Mouse (Mus musculus) midbrain, embryonic 16.5 days (tissue): ENCODE data around the gene Mrpl47. TPM values are rescaled to one million over a fixed set of nuclear protein-coding genes. Genes with fewer than 3 reads are reported as not detected.
A peak's percentile ranks its signal among the peaks of the same experiment; 100 is the strongest.
"Not testable (repeated sequence)": the region's sequence is repeated elsewhere in the genome, so short reads cannot be mapped to it uniquely, and the experiment has no call there.

Experiments used
- ATAC-seq: fragments of 200-750 bp; cut with Nextera tagmentation; 2 replicates; pipeline ENCODE4 v1.8.0; 2017; ENCODE audit warnings: moderate TSS enrichment
- H3K27ac ChIP-seq: fragments of 300-500 bp; sonication (generic); 2 replicates; pipeline ENCODE4 v1.5.1; 2014; ENCODE audit warnings: mild to moderate bottlenecking, low read length, mixed read lengths
- H3K27me3 ChIP-seq: fragments of 300-500 bp; sonication (generic); 2 replicates; pipeline ENCODE4 v1.6.1; 2014; ENCODE audit warnings: low read depth, low read length, mixed read lengths; ENCODE audit not compliant: control insufficient read depth, insufficient read depth
- H3K36me3 ChIP-seq: fragments of 300-500 bp; sonication (generic); 2 replicates; pipeline ENCODE4 v1.6.1; 2014; ENCODE audit warnings: mild to moderate bottlenecking, low read length, moderate library complexity, mixed read lengths; ENCODE audit not compliant: control insufficient read depth, insufficient read depth
- H3K4me1 ChIP-seq: fragments of 300-500 bp; sonication (generic); 2 replicates; pipeline ENCODE4 v1.6.1; 2014; ENCODE audit warnings: mild to moderate bottlenecking, low read length, mixed read lengths; ENCODE audit not compliant: control insufficient read depth, insufficient read depth
- H3K4me2 ChIP-seq: fragments of 300-500 bp; sonication (generic); 2 replicates; pipeline ENCODE4 v1.6.1; 2014; ENCODE audit warnings: mild to moderate bottlenecking, low read length, mixed read lengths
- H3K4me3 ChIP-seq: fragments of 300-500 bp; sonication (generic); 2 replicates; pipeline ENCODE4 v1.5.1; 2014; ENCODE audit warnings: low read depth, mild to moderate bottlenecking, low read length, moderate library complexity, mixed read lengths
- H3K9ac ChIP-seq: fragments of 300-500 bp; sonication (generic); 2 replicates; pipeline ENCODE4 v1.6.1; 2014; ENCODE audit warnings: low read depth, low read length, mixed read lengths
- H3K9me3 ChIP-seq: fragments of 300-500 bp; sonication (generic); replicated peaks from 2 replicates; pipeline ENCODE4 v1.6.1; 2014; ENCODE audit warnings: mild to moderate bottlenecking, low read length, mixed read lengths; ENCODE audit not compliant: control insufficient read depth, poor library complexity, severe bottlenecking
- WGBS: fragments of 180-500 bp; shearing (Covaris S2); extraction: QIAGEN DNeasy Blood & Tissue Kit; methylation state at CpG from one replicate; pipeline ENCODE4 v1.1.7; 2014; 5-methylcytosine and 5-hydroxymethylcytosine counted together
- polyA plus RNA-seq: library from polyadenylated mRNA; unstranded; fragments of >200 nt; fragmentation: Nextera tagmentation; extraction: Ambion mirVana; gene quantifications from 2 replicates; pipeline ENCODE4 v1.2.1, GENCODE M21; 2015

The Mrpl47 gene
- polyA plus RNA-seq: 23.7 and 26.9 TPM in 2 replicates

DNA sequence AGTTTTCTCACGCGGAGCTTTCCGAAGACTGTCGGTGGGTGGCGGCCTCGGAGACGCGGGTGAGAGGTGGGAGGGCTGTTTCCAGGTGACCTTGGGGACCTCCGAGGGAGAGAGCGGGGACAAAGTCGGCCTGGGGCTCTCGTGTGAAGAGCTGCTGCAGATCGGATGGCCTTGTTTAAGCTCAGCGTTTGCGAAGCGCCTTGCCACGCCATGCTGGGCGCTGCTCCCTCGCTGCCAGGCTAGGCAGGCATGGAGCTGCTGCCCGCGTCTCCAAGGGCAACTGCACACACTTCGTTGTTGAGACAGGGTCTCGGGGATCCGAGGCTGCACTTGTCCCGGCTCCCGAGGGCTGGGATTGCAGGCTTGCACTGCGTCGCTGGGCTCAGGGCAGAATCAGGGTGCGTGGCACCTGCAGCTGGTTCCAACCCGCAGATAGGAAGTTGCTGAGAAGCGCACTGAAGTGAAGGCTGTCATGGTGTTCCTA is at the start of gene Mrpl47:
Gene Mrpl47 (minus strand): TSS at position 434 of the 484 bp plus-strand sequence.
- H3K36me3 ChIP-seq: peaks cover 14% of the 10 kb centered on the region; the same call in 1 of the 2 replicates
- ATAC-seq: peak; percentile 74
- H3K9ac ChIP-seq: peak within 1 kb of the TSS; percentile 87
- H3K27ac ChIP-seq: peak within 1 kb of the TSS; percentile 86
- peak within 1 kb of the TSS; percentile 88 for H3K4me2 ChIP-seq
- peaks cover 26% of the 10 kb centered on the region for H3K4me1 ChIP-seq
- H3K4me3 ChIP-seq: peak within 1 kb of the TSS; percentile 69
- no peaks in the 10 kb centered on the region for H3K27me3 ChIP-seq
- H3K9me3 ChIP-seq: no peaks in the 10 kb centered on the region
- under 1% methylated on average over 31 of the region's 31 CpGs for WGBS

DNA sequence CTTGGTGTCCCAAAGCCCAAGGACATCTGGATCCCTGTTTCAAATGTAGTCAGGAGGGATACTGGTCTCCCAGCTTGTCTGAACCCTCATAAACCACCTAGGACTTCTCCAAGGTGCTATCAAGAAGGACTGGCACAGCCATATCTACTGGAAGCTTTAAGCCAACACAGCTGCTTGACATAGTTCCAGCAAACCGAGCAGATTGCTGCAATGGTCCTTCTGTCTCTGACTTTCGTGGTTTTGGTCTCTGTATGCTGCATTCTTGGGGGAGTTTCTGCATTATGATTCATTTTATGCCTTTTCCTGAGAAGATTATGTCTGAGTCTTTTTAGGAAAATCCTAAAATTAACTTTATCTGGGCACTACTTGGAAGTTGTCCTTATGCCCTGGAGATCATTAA is 33.4 kb upstream of the Mrpl47 start:
- no peak for ATAC-seq
- H3K36me3 ChIP-seq: no peaks in the 10 kb centered on the region
- no peak overlapping the region for H3K4me2 ChIP-seq
- H3K27me3 ChIP-seq: no peaks in the 10 kb centered on the region
- H3K9ac ChIP-seq: no peak overlapping the region
- H3K4me1 ChIP-seq: no peaks in the 10 kb centered on the region
- WGBS: 79% methylated on average over 2 of the region's 2 CpGs
- no peaks in the 10 kb centered on the region for H3K9me3 ChIP-seq
- H3K4me3 ChIP-seq: no peak overlapping the region
- no peak overlapping the region for H3K27ac ChIP-seq

- no peak overlapping the region for H3K4me3 ChIP-seq
- 54% methylated on average over 7 of the region's 7 CpGs for WGBS
- H3K4me2 ChIP-seq: no peak overlapping the region
- H3K9ac ChIP-seq: no peak overlapping the region
- no peaks in the 10 kb centered on the region for H3K36me3 ChIP-seq
- H3K27ac ChIP-seq: no peak overlapping the region
- H3K27me3 ChIP-seq: no peaks in the 10 kb centered on the region
- ATAC-seq: no peak
- no peaks in the 10 kb centered on the region for H3K4me1 ChIP-seq
- no peaks in the 10 kb centered on the region for H3K9me3 ChIP-seq
Measured at GRCm38 (mm10) chr3:32763902-32764301, 26.5 kb upstream of the Mrpl47 start.

DNA sequence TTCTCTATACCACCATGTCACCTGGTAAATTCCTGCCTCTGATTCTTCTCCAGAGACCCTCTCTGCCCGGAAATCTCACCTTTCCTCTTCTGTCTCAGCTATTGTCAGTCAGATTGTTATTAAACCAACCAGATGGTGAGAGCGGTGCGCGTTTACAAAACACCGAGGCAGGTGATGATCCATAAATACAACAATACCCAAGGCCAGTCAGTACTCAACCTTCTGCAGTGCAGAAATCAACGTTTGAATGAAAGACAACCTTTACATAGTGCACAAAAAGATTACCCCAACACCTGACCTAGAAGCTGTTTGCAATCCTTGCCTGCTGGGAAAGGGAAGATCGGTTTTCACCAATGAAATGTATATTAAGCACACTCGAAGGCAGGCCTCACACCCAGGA is 25.6 kb upstream of the Mrpl47 start:
- no peaks in the 10 kb centered on the region for H3K4me1 ChIP-seq
- no peak overlapping the region for H3K27ac ChIP-seq
- WGBS: 64% methylated on average over 8 of the region's 8 CpGs
- no peak overlapping the region for H3K9ac ChIP-seq
- ATAC-seq: no peak
- H3K4me2 ChIP-seq: no peak overlapping the region
- no peaks in the 10 kb centered on the region for H3K36me3 ChIP-seq
- H3K9me3 ChIP-seq: no peaks in the 10 kb centered on the region
- H3K4me3 ChIP-seq: no peak overlapping the region
- no peaks in the 10 kb centered on the region for H3K27me3 ChIP-seq

- 68% methylated on average over 5 of the region's 5 CpGs for WGBS
Measured at GRCm38 (mm10) chr3:32759212-32759611, 21.8 kb upstream of the Mrpl47 start.

DNA sequence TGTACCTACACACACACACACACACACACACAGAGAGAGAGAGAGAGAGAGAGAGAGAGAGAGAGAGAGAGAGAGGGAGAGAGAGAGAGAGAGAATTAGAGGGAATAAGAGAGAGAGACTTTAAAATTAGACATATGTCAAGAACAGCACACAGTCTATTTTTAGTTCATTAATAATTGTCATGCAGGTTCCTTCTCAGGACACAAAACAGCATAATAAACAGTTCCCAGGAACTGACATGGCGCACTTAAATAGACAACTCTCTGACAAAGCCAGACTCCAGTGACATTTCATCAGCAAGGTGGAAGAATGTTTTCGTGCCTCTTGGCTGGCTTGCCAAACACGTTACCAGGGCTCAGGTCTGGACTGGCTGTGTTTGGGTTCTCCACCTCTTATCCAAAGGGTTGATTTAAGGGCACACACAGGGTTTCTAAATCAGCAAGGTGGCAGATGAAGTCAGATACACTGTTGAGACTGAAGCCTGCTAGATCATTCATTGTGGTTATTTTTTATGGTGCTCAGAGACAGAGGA is 17.0 kb upstream of the Mrpl47 start:
- Histone ChIP-seq H3K4me3 (no peak overlapping the region), H3K4me1 (no peaks in the 10 kb centered on the region), H3K36me3 (peaks cover 20% of the 10 kb centered on the region), H3K4me2 (no peak overlapping the region), H3K27me3 (no peaks in the 10 kb centered on the region), H3K9ac (no peak overlapping the region), H3K27ac (no peak overlapping the region), H3K9me3 (no peaks in the 10 kb centered on the region)
- no peak for ATAC-seq
- 95% methylated on average over 3 of the region's 3 CpGs for WGBS

More at GRCm38 (mm10) chr3:32759212-32759611, 21.8 kb upstream of the Mrpl47 start:
- Histone ChIP-seq H3K36me3 (0 out of 2 replicates have a peak, but pooled peaks cover 6% of the 10 kb centered on the region), H3K4me2 (no peak overlapping the region), H3K4me1 (no peaks in the 10 kb centered on the region), H3K27me3 (no peaks in the 10 kb centered on the region), H3K9me3 (no peaks in the 10 kb centered on the region), H3K4me3 (no peak overlapping the region), H3K27ac (no peak overlapping the region), H3K9ac (no peak overlapping the region)
- ATAC-seq: no peak

DNA sequence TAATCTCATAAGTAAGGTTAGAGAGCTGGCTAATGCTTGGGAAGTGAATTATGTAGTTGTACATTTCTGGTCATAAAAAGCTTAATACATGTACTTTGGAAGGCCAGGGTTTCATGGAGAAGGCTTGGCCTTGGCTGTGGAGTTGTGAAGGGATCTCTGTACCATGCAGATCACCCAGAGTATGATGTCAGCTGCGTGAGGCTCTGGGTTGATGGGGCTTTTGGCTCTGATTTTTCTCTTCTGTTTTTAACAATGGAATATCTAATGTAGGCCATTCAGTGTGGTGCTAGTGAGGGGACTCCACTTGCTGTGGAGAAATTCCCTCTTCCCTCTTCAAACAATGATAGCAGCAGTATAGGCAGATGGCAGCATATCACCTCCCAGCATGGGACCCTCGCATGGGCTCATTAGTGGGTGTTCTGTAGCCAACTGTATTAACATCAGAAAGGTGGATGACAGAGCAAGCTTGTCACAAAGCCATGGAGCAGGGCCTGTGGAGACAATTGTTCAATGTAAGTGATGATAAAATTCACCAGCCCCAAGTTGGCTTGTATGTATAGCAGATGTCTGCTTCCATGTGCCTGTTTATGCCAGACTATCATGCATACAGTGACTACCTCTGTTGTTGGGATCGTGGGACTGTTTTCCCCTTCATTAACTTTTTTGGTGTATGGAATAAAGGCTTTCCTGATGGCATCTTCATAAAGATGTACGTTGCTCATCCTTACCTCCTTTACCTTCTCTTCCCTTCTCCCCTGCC is 12.6 kb upstream of the Mrpl47 start:
- Histone ChIP-seq H3K4me1 (no peaks in the 10 kb centered on the region), H3K27ac (no peak overlapping the region), H3K9me3 (no peaks in the 10 kb centered on the region), H3K9ac (no peak overlapping the region), H3K27me3 (no peaks in the 10 kb centered on the region), H3K36me3 (peaks cover 34% of the 10 kb centered on the region), H3K4me3 (no peak overlapping the region), H3K4me2 (no peak overlapping the region)
- peak; percentile 70 for ATAC-seq
- 77% methylated on average over 4 of the region's 4 CpGs for WGBS

- Histone ChIP-seq H3K4me3 (no peak overlapping the region), H3K4me2 (no peak overlapping the region), H3K36me3 (peaks cover 33% of the 10 kb centered on the region), H3K9ac (no peak overlapping the region), H3K27me3 (no peaks in the 10 kb centered on the region), H3K9me3 (no peaks in the 10 kb centered on the region), H3K4me1 (no peaks in the 10 kb centered on the region), H3K27ac (no peak overlapping the region)
- ATAC-seq: no peak
- WGBS: 90% methylated on average over 9 of the region's 9 CpGs
Measured at GRCm38 (mm10) chr3:32748384-32748783, 11.0 kb upstream of the Mrpl47 start.

- H3K4me3 ChIP-seq, H3K9ac ChIP-seq, H3K27me3 ChIP-seq, H3K27ac ChIP-seq, H3K9me3 ChIP-seq, H3K4me2 ChIP-seq, ATAC-seq, H3K4me1 ChIP-seq: not testable (repeated sequence)
- H3K36me3 ChIP-seq: peaks cover 24% of the 10 kb centered on the region; the same call in 1 of the 2 replicates
Measured at GRCm38 (mm10) chr3:32745426-32745825, 8.0 kb upstream of the Mrpl47 start.
